Mouse (Mus musculus): Measurements from ENCODE around the gene Srcap. TPM values are rescaled to one million over a fixed set of nuclear protein-coding genes. Genes with fewer than 3 reads are reported as not detected.
A peak's percentile ranks its signal among the peaks of the same experiment; 100 is the strongest.

The Srcap gene
- polyA plus RNA-seq, 1 experiment from 2014 or later, result 7.7 TPM

DNA sequence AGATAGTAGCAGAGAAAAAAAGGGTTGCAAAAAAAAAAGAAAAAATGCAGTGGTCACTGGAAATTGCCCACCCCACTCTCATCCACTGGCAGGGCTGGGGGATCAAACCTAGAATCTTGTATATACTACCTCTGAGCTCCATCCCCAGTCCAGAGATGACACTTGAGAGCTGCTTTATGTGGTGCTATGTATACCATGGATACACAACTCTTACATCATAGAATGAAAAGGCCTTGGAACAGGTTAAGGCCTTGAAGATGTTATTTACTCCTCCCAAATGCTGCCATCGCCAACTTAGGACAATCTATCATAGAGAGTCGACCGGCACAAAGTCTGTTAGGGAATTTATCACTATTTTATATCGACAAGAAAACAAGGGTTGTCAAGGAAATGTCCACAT lies 34.9 kb upstream of the Srcap start:
- peak overlapping the region; percentile 95 for H3K27ac ChIP-seq (ENCODE audit: low read depth)
- no peaks in the 10 kb centered on the region for H3K27me3 ChIP-seq (ENCODE audit: insufficient read depth, low read length)
- TF ChIP-seq CTCF (IDR thresholded peaks at IDR 0.05; ENCODE audit: low read depth) (no peak), EP300 (IDR thresholded peaks at IDR 0.05; ENCODE audit: low read depth) (no peak)
- H3K9me3 ChIP-seq (ENCODE audit: low read length), result no peaks in the 10 kb centered on the region
- peak overlapping the region; percentile 78 for H3K4me2 ChIP-seq (ENCODE audit: low read depth, low read length)
- H3K4me1 ChIP-seq (ENCODE audit: insufficient read depth), result peaks cover 34% of the 10 kb centered on the region
- DNase-seq (no peak), ATAC-seq (no peak)
- H3K9ac ChIP-seq (replicated peaks), result peak overlapping the region; percentile 60
- peaks cover 48% of the 10 kb centered on the region for H3K36me3 ChIP-seq (replicated peaks; ENCODE audit: insufficient read depth, low read length)
- WGBS (ENCODE audit: insufficient replicate concordance), result 71% methylated on average over 4 of the region's 4 CpGs
- H3K4me3 ChIP-seq (ENCODE audit: low read depth, low read length), result peak overlapping the region; percentile 97

DNA sequence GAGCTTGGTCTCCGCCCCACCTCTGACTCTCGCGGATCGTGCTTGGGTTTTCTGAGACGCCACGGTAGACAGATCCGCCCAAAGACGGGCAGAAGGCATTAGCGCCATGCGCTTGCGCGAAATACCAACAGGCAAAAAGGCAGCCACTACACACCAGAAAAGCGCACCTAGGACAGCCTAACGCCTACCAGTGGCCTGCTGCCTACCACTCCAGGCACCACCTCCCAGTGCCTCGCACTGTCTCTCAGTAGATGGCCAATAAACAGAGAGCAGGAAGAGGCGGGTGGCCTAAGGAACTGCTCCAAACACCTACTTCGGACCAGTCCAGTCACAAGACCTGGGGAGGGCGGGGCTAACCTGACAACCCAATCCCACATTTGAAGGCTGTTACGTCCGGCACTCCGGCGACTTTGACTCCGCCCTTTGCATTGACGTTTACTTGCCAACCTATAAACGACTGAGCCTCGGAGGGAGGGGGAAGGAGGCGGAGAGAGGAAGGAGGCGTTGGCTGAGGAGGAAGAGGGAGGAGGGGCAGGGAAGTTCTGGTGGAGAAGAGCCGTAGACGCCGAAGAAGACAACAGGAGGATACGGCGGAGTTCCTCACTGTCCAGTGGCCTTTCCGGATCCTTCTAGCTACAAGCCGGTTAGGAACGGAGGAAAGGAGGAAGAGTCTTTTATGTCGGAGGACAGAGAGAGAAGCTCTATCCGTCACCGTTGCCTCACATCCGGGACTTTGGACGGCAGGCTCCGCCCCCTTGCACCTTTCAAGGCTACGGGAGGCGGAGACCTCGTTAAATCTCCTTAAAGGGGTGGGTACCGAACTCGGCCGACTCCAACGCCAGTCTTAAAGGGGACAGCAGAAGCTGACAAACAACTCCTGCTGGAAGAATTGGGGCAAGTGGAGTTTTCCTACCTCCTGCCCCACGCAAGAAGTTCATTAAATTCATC lies 33.8 kb upstream of the Srcap start:
- Histone ChIP-seq H3K27me3 (ENCODE audit: insufficient read depth, low read length) (no peaks in the 10 kb centered on the region), H3K36me3 (replicated peaks; ENCODE audit: insufficient read depth, low read length) (peaks cover 54% of the 10 kb centered on the region), H3K9me3 (ENCODE audit: low read length) (no peaks in the 10 kb centered on the region), H3K4me3 (ENCODE audit: low read depth, low read length) (peak overlapping the region; percentile 97), H3K4me2 (ENCODE audit: low read depth, low read length) (peak overlapping the region; percentile 78), H3K27ac (ENCODE audit: low read depth) (peak overlapping the region; percentile 95), H3K9ac (replicated peaks) (peak overlapping the region; percentile 96), H3K4me1 (ENCODE audit: insufficient read depth) (peaks cover 26% of the 10 kb centered on the region)
- ATAC-seq, result peak; percentile 87
- TF ChIP-seq EP300 (IDR thresholded peaks at IDR 0.05; ENCODE audit: low read depth) (peak; percentile 76), CTCF (IDR thresholded peaks at IDR 0.05; ENCODE audit: low read depth) (peak; percentile 33)
- WGBS (ENCODE audit: insufficient replicate concordance), result under 1% methylated on average over 50 of the region's 50 CpGs
- peak; percentile 99 for DNase-seq

DNA sequence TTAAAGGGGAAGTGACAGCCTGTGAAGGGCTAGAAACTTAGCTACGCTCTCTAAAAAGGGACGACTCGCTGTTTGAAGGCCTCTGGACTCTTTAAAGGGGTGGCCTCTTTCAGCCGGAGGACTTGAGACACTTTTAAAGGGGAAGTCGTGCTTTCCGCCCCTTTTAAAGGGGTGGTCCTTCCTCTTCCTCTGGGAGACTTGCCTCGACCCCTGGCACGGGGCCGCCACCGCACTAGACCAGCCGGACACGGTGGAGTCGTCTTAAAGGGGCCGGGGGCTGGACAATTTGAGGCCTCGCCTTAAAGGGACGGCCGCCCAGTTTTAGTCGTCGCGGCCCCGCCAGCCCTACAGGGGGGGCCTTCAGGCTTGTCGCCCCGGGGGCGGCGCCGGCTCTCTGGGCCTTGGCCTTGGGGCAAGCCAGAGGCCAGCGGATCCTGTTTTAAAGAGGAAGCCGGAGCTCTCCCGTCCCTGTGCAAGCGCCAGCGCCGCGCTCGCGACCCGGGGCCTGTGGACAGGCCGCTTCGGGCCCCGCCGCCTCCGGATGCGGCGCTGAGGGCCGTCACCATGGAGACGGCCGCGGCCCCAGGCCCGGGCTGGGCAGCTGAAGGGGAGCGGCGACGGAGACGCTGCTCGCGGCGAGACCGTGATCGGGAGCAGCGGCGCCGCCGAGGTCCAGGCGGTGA lies 33.0 kb upstream of the Srcap start, which contains the start of gene Fbrs:
Gene Fbrs, plus strand, starts transcription at position 565 of the 683 bp plus-strand sequence.
- ATAC-seq, result peak; percentile 58
- under 1% methylated on average over 55 of the region's 62 CpGs for WGBS (ENCODE audit: insufficient replicate concordance)
- peak; percentile 90 for DNase-seq
- TF ChIP-seq EP300 (IDR thresholded peaks at IDR 0.05; ENCODE audit: low read depth), result peak; percentile 1; the same call in 1 of the 2 replicates
- TF ChIP-seq CTCF (IDR thresholded peaks at IDR 0.05; ENCODE audit: low read depth), result peak; percentile 25
- peak within 1 kb of the TSS; percentile 97 for H3K4me3 ChIP-seq (ENCODE audit: low read depth, low read length)
- no peaks in the 10 kb centered on the region for H3K9me3 ChIP-seq (ENCODE audit: low read length)
- peak within 1 kb of the TSS; percentile 78 for H3K4me2 ChIP-seq (ENCODE audit: low read depth, low read length)
- peak within 1 kb of the TSS; percentile 96 for H3K9ac ChIP-seq (replicated peaks)
- H3K36me3 ChIP-seq (replicated peaks; ENCODE audit: insufficient read depth, low read length), result peaks cover 54% of the 10 kb centered on the region
- peaks cover 26% of the 10 kb centered on the region for H3K4me1 ChIP-seq (ENCODE audit: insufficient read depth)
- H3K27me3 ChIP-seq (ENCODE audit: insufficient read depth, low read length), result no peaks in the 10 kb centered on the region
- peak within 1 kb of the TSS; percentile 95 for H3K27ac ChIP-seq (ENCODE audit: low read depth)

DNA sequence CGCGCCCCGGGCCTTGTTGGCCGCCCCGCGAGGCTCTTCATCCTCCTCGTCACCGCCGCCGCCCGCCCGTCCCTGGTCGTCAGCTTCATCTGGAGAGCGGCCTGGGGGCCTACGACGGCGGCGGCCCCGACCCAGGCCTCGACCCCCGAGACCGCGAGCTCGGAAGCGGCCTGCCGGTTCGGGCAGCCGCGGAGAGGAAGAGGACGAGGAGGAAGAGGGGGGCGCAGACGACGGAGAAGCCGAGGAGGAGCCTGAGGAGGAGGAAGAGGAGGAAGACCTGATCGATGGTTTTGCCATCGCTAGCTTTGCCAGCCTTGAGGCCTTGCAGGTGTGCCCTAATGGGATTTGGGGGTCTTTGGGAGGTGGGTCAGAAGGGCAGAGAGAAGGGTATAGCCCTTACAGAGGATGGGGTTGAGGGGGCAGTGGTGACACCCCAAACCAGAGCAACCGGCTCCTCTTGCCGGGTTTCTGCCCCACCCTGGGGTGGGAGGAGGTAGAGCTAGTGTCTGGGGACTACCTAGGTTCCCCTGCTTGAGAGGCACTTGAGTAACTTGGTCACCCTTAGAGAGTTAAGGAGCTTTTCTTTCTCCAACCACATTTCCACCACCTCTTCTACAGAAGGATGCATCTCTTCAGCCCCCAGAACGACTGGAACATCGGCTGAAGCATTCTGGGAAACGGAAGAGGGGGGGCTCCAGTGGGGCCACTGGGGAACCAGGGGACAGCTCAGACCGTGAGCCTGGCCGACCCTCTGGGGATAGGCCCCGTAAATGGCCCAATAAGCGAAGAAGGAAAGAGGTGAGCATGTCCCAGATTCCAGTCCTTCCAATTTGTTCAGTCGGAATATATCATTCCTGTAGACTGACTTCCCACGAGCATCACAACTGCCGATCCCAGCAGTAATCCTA lies 32.2 kb upstream of the Srcap start:
- Histone ChIP-seq H3K27ac (ENCODE audit: low read depth) (peak overlapping the region; percentile 95), H3K4me3 (ENCODE audit: low read depth, low read length) (peak overlapping the region; percentile 97), H3K9ac (replicated peaks) (peak overlapping the region; percentile 96), H3K4me1 (ENCODE audit: insufficient read depth) (peaks cover 26% of the 10 kb centered on the region), H3K27me3 (ENCODE audit: insufficient read depth, low read length) (no peaks in the 10 kb centered on the region), H3K4me2 (ENCODE audit: low read depth, low read length) (peak overlapping the region; percentile 78), H3K9me3 (ENCODE audit: low read length) (no peaks in the 10 kb centered on the region), H3K36me3 (replicated peaks; ENCODE audit: insufficient read depth, low read length) (peaks cover 54% of the 10 kb centered on the region)
- 3% methylated on average over 47 of the region's 48 CpGs for WGBS (ENCODE audit: insufficient replicate concordance)
- ATAC-seq (no peak), DNase-seq (peak; percentile 28)
- TF ChIP-seq EP300 (IDR thresholded peaks at IDR 0.05; ENCODE audit: low read depth) (no peak), CTCF (IDR thresholded peaks at IDR 0.05; ENCODE audit: low read depth) (no peak)

DNA sequence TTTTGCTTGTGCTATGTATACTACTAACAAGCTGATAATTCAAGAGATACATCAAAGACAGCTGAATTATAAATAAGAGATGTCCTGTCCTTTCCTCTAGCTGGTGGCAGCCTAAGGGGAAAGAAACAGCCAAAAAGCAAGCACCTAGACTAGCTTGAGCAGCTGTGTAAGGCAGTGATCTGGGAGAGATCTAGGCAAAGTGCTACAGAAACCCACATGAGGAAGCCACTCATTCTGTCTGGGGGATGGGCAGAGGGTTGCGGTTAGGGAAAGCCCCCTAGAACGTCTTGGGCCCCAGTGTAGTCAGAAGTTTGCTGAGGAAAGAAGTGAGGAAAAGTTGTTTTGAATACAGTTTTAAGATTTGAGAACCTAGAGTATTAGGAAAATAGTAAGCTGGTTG lies 31.5 kb upstream of the Srcap start:
- no peaks in the 10 kb centered on the region for H3K27me3 ChIP-seq (ENCODE audit: insufficient read depth, low read length)
- TF ChIP-seq CTCF (IDR thresholded peaks at IDR 0.05; ENCODE audit: low read depth) (no peak), EP300 (IDR thresholded peaks at IDR 0.05; ENCODE audit: low read depth) (no peak)
- DNase-seq, result peak; percentile 41
- ATAC-seq, result no peak
- H3K36me3 ChIP-seq (replicated peaks; ENCODE audit: insufficient read depth, low read length), result peaks cover 54% of the 10 kb centered on the region
- peak overlapping the region; percentile 78 for H3K4me2 ChIP-seq (ENCODE audit: low read depth, low read length)
- H3K27ac ChIP-seq (ENCODE audit: low read depth), result no peak overlapping the region
- H3K9ac ChIP-seq (replicated peaks), result peak overlapping the region; percentile 96; the same call in 1 of the 2 replicates
- peaks cover 26% of the 10 kb centered on the region for H3K4me1 ChIP-seq (ENCODE audit: insufficient read depth)
- 14% methylated on average over 2 of the region's 2 CpGs for WGBS (ENCODE audit: insufficient replicate concordance)
- H3K4me3 ChIP-seq (ENCODE audit: low read depth, low read length), result peak overlapping the region; percentile 97
- H3K9me3 ChIP-seq (ENCODE audit: low read length), result no peaks in the 10 kb centered on the region
